Mouse (Mus musculus): ENCODE results near the gene Tex101.
"Not testable (repeated sequence)": the region's sequence is repeated elsewhere in the genome, so short reads cannot be mapped to it uniquely, and the experiment has no call there.

Gene Tex101

DNA sequence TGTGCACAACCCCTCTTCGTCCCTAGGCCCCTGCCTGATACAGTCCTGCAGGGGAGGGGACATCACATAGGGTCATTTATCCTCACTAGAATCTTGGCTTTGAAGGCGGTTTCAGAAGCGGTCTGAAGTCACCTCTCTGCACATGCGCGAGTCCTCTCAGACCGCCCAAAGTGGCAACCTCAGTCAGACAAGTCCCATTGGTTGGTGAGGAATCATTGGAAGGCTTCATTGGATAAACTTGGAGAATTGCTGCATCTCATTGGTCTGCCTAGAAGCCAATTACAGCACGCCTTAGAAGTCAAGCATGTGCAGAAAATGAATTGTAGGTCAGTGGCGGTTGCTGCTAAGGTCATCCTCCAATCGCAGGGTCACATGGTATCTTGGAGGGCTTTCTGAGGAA is at the start of gene Tex101:
Gene Tex101, minus strand, starts transcription at position 101 of the 400 bp plus-strand sequence.
- in situ Hi-C loops (cut with MboI; ENCODE audit: low sequenced_read_pairs): no loop called here

DNA sequence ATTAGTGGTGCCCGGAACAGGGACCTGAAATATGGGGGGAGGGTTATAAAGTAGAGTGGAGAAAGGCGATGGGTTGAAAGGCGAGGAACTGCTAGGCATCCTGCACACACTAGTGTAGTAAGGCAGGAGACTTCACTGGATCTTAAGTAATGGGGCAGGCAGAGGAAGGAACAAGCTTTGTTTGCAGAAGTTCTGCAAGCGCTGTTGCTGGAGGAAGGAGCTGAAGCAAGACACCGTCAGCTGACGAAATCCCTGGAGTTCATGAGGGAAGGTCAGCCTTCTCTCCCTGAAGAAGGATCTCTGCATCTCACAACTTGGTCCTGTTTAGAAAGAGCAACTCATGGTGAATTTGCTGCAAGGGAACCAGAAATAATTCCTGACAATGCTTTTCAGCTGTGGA is 38.6 kb upstream of the Tex101 start:
- in situ Hi-C loops (cut with MboI; ENCODE audit: low sequenced_read_pairs): no loop called here

DNA sequence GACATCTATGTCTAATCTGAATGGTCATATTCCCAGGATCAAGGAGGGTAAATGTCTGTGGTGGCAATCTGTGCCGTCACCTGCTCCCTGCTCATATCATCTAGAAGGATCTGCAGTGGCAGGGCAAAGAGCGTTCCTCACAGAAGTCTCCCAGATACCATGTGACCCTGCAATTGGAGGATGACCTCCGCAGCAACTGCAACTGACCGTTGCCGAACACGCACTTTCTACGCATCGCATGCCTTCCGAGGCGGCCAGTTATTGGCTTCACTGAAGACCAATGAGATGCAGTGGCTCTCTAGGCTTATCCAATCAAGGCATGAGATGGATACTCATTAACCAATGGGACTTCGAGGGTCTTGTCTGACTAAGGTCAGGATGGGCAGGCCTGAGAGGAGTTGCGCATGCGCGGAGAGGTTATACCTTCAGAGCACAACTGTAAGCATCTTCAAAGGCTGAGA is 32.4 kb upstream of the Tex101 start, which contains the start of gene BC049730:
Gene BC049730, plus strand, starts transcription at position 411 of the 461 bp plus-strand sequence.
- in situ Hi-C loops (cut with MboI; ENCODE audit: low sequenced_read_pairs): no loop called here

DNA sequence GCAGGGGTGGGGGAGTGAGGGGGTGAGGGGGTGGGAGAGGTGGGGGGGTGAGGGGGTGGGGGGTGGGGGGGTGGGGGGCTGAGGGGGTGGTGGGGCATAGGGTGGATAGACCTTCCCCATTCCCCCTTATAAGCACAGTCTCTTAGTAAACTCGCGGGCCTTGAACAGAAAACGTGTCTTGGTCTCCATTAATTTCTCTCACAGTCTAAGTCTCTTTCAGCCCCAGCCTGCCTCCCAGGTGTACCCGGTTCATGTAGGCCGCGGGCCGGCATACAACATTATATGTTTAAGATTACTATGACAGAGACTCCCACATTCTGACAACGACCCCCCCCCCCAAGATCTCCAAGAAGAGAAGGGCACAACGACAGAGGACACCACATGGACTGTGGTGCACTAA is 26.4 kb upstream of the Tex101 start:
- in situ Hi-C loops (cut with MboI; ENCODE audit: low sequenced_read_pairs): not testable (repeated sequence)

DNA sequence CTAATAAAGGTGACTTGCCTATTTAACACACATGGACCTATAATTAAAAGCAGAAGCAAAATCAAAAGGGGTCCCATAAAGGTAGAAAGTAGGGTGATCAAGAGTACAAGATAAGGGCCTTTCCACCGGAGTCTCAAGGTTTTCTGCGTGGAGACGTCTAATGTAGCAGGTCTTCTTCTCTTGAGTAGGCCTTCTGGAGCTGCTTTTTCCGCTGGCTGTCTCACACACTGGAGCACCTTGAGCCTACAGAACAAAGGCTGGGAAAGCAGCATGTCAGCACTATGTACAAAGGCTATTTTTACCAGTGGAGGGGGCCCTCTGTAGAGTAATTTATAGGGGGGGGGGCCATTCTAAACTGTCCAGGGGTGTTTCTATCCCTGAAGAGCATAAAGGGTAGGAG is 21.4 kb upstream of the Tex101 start:
- in situ Hi-C loops (cut with MboI; ENCODE audit: low sequenced_read_pairs): not testable (repeated sequence)

DNA sequence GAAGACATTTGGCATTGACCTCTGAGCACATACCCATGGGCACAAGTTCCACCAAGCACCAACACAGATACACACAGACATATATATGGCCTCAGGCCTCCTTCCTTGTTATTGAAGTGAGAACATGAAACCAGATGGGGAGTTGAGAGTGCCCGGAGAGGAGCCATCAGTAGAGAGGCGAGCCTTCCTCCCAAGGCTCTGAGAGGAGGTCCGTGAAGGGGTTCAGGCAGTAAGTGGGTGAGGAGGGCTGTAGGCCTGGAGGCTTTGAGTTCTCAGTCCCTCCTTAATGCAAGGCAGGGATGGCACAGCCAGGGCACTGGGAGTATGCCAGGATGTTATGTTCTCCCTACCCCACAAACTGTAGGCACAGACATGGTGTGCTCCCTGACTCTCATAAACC is 16.2 kb upstream of the Tex101 start:
- in situ Hi-C loops (cut with MboI; ENCODE audit: low sequenced_read_pairs): not testable (repeated sequence)

DNA sequence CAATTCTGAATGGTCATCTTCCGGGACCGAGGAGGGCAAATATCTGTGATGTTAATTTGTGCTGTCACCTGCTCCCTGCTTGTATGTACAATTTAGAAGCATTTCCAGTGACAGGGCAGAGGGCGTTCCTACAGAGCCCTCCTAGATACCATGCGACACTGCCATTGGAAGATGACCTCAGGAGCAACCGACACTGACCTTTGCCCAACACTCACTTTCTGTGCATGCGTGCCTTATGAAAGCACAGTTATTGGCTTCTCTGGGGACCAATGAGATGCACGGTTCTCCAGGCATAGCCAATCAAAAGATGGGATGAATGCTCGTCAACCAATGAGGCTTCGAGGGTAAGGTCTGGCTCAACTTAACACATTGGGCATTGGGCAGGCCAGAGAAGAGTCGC is 11.0 kb upstream of the Tex101 start:
- in situ Hi-C loops (cut with MboI; ENCODE audit: low sequenced_read_pairs): not testable (repeated sequence)

DNA sequence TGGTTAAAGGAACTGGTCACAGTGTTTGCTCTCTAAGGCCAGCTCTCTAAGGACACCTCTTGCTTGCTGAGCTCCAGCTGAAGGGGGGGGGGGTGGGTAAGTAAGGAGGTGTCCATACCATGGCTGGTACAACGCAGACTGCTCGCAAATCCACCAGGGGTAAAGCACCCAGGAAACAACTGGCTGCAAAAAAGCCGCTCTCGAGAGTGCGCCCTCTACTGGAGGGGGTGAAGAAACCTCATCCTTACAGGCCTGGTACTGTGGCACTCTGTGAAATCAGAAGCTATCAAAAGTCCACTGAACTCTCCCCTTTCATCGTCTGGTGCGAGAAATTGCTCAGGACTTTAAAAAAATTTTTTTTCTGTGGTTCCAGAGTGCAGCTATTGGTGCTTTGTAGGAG is 7.6 kb upstream of the Tex101 start:
- in situ Hi-C loops (cut with MboI; ENCODE audit: low sequenced_read_pairs): not testable (repeated sequence)

DNA sequence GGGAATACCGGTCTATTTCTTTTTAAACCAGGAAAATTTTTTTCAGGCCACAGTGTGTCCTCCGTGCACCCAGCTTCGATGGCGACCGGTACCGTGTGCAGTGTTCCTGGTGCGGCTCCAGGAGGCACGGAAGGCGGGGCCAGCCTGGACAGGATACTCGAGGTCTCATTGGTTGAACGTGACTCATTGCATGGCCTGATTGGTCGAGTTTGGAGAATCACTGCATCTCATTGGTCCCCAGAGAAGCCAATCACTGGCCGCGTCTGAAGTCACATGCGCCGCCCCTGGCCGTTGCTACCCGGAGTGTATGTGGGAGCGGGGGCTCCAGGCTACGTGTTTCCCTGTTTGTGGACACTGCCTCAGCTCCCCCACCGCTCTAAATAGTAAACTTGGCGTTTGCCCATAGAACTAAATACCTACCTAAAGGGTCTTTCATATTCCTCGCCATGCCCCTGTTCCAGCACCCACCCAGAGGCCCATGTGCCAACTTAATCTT is 4.5 kb downstream of the Tex101 start:
- in situ Hi-C loops (cut with MboI; ENCODE audit: low sequenced_read_pairs): no loop called here

DNA sequence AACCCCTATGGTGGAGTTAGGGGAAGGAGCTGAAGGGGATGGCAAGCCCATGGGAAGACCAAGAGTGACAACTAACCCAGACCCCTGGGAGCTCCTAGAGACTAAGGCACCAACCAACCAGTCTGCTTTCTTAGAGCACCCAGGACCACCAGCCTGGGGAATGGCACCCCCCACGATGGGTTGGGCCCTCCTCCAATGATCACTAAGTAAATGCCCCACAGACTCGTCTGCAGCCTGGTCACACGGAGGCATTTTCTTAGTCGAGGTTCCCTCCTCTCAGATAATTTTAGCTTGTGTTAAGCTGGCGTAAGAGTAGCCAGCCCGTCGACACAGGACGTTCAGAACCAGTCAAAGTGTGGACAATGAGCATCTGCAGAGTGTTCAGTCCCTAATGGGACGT is 11.5 kb downstream of the Tex101 start:
- in situ Hi-C loops (cut with MboI; ENCODE audit: low sequenced_read_pairs): no loop called here

DNA sequence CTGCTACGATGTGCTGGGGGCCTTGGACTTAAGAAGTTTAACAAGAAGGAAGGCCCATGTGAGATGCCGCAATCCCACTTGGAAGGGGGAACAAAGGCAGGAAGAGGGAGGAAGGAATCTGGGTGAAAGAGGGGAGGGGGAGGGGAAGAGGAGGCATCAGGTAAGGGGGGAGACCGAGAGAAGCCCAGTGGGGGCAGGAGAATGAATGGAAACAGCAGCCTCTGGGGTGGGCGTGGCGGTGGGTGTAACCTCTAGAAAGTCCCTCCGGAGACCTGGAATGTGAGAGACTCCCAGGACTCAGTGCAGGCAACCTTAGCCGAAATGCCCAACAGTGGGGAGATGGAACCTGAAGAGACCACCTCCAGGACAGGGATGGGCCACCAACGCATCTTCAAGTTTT is 12.2 kb downstream of the Tex101 start:
- in situ Hi-C loops (cut with MboI; ENCODE audit: low sequenced_read_pairs): no loop called here

DNA sequence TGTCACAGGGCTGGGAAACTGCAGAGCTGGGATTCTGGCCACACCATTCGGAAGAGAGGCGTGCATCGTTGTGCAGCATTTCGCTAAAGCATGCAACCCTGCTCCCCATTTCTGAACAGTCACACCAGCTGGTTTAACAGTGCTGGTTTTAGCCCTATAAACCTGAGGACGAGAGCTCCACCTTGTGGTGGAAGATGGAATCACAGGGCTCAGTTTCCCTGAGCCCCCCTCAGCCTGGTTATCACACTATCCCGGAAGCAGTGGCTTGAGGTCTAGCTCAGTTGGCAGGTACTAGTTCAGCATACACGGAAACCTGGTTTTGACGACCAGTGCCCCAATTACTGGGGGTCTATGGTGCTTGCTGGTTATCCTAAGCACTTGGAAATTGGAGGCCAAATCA is 13.9 kb downstream of the Tex101 start:
- in situ Hi-C loops (cut with MboI; ENCODE audit: low sequenced_read_pairs): no loop called here

DNA sequence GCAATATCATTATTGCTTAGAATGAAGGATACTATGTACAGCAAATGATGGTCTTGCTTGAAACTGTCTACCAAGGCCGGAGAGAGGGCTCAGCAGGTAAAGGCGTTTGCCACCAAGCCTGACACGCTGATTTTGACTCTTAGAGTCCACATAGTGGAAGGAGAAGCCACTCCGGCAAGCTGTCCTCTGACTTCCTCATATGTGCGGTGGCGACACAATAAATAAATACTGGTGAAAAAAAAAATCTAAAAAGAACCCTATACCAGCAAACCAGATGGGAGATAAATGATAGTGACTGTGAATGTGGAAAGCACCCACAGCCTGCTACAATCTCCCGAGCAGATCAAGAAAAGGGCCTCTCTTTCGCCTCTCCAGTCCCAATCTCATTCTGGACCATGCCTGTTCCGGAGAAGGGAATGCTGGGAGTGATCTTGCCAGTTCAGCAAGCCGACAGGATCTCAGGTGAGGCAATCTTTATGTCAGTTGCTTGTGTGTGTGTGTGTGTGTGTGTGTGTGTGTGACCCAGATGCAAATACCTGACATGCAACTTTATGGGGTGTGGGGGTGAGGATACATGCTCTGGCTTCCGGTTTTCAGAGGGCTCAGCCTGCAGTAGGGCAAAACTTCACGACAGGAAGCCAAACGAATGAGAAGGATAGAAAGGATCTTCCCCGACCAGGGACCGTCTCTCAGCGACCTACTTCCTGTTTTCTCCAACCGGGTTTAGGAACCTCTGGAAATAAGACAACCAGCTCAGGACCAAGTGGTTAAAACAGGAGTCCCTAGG is 15.2 kb downstream of the Tex101 start:
- in situ Hi-C loops (cut with MboI; ENCODE audit: low sequenced_read_pairs): no loop called here

DNA sequence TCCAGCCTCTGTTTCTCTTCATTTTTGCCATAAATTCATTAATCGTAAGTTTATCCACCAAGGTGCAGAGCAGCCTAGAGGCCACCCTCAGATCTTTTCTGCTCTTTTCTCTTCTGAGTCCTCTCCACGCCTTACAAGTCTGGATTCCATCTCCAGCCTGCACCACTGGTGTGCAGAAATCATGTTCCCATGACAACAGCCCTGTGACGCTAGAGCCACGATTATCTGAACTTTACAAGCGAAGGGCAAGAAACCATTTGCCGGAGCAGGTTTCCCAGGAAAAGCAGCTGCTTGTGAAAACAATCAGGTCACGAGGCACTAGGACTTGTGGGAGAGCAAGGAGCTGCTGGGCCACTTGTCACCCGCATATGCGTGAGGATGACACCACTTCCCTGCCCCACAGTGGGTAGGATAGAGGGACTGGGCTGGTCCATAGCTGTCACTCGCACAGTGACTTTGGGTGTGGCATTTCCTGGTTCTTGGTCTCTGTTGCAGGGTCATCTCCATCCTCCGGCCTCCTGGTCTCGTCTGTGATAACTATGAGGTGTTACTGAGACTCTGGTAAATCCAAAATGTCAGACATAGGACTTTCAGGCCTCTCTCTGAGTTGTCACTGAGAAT is 16.6 kb downstream of the Tex101 start:
- in situ Hi-C loops (cut with MboI; ENCODE audit: low sequenced_read_pairs): no loop called here

DNA sequence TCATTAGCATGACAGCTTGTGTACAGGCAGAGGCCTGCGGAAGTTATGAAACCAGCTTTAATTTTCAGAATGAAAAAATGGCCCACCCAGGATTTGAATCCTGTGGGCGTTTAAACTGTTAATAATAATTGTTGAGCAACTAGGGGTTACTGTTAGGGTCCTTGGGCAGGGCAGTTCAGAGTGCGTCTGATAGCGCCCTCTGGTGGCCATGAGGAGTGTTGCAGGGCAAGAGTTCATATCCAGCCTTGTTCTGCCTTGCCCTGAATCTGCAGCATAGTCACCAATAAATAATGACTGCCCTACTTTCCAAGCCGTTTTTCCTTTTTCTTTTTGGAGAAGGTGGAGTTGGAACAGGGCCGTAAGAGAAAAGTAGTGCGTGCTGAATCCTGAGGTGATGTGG is 22.8 kb downstream of the Tex101 start:
- in situ Hi-C loops (cut with MboI; ENCODE audit: low sequenced_read_pairs): no loop called here

DNA sequence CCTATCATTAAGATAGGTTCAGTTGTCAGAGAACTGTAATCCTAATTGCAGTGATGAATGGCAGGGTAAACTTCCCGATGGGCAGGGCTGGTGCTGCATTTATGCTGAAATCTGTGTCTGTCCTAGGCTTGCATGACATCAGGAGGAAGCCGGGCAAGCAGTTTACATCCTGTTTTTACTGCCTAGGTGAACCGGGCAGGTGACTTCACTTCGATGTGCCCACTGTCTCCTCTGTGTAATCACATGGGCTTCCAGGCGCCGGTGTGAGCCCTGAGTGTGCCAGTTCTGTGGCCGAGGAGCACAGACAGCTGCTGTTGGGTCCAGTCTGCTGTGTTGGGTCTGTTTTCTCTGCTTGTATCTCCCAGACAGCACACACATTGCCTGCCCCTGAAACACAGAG is 30.0 kb downstream of the Tex101 start:
- in situ Hi-C loops (cut with MboI; ENCODE audit: low sequenced_read_pairs): no loop called here

DNA sequence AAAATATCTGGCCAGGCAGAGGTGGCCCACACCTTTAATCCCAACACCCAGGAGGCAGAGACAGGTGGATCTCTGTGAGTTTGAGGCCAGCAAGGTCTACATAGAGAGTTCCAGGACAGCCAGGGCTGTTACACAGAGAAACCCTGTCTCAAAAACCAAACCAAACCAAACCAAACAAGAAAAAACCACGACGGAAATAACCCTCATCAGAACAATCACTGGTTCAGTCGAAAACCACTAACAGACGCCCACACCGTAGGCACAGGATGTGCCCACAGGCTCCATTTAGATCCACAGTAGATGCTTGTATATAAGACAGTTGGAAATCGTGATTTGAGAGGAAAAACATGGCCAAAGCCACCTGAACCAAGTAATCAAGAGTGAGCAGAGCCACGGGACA is 31.5 kb downstream of the Tex101 start:
- in situ Hi-C loops (cut with MboI; ENCODE audit: low sequenced_read_pairs): no loop called here

DNA sequence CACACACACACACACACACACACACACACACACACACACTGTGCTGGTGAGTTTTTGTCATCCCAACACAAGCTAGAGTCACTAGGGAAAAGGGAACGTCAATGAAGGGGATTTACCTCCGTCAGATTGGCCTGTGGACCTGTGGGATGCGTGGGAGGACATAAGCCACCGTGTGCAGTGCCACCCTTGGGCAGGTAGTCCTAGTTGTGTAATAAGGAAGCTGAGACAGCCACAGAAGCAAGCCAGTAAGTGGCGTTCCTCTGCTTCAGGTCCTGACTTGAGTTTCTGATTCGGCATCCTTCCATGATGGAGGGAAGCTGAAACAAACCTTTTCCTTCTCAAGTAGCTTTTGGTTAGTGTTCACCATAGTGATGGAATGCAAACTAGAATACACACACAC is 32.0 kb downstream of the Tex101 start:
- in situ Hi-C loops (cut with MboI; ENCODE audit: low sequenced_read_pairs): no loop called here

DNA sequence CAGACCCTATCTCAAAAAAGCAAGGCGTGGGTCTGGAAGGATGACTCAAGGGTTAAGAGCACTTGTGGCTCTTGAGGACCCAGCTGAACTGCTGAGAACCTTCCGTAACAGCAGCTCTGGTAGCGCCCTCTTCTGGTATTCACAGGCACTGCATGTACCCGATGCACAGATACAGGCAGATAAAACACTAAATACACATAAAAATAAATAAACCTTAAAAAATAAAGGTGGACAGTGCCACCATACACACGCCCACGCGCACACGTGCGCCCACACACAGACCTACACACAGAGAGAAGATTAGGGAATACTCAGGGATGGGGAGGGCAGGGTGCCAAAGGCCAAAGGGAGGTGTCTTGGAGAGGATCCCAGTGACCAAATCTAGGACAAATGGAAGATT is 34.0 kb downstream of the Tex101 start:
- in situ Hi-C loops (cut with MboI; ENCODE audit: low sequenced_read_pairs): no loop called here

DNA sequence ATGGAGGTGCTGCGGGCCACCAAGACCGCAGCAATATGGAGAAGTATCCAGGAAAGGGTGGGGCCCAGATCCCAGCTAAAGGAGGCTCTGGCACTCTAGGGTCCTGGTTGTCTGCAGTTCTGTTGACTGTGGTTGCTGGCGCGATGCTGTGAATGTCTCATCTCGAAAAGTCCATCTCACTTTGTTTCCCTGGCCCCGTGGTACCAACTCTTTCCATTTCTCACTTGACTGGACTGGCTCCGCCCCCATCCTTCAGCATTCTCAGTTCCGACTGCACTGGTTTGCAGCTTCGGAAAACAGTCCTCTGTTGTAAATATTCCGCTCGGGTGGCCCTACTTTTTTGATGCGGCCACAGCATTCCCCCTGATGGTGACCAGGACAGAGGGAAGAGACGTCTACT is 36.0 kb downstream of the Tex101 start:
- in situ Hi-C loops (cut with MboI; ENCODE audit: low sequenced_read_pairs): no loop called here

DNA sequence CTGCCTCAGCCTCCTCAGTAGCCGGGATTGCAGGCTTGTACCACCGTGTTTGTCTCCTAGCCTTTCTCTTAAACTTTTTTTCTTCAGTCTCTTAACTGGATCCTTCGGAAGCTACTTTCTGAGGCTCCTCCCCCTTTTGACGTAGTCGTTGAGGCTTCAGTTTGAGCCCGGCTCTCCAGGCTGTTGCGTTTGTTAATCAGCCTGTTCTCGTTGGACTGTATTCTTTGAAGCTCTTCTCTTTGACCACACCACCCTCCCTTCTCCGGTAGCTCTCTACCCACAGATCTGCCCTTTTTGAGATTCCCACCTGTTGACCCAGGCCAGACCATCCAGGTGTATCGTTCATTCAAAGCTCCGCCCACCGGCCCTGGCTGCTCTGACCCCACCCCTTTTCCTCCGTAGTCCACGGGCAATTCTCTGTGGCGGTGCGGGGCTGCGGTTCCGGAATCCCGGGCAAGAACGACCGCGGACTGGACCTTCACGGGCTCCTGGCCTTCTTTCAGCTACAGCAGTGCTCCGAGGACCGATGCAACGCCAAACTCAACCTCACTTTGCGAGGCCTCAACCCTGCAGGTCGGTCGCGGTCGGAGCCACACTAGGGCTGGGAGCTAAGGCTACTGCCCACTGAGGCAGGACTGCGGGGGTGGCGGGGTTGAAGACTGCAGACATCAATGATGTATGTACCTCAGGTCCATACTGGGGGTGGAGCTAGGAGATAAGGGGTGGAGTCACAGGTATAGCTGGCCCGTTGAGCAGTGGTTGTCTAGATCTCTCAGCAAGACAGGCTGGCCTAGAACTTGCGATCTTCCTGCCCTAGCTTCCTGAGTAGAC is 38.2 kb downstream of the Tex101 start:
- in situ Hi-C loops (cut with MboI; ENCODE audit: low sequenced_read_pairs): no loop called here

Measured in CH12F3 (cell line).